Mouse (Mus musculus) heart, embryonic 10.5 days (tissue): ENCODE data around the gene Pkp4. TPM values are rescaled to one million over a fixed set of nuclear protein-coding genes. Genes with fewer than 3 reads are reported as not detected.

Experiments used
- DNase-seq: peaks from one replicate; pipeline ENCODE4 v3.0.0-alpha.2; 2017; ENCODE audit warnings: low spot score
- H3K27ac ChIP-seq: fragments of 300-500 bp; sonication (generic); 2 replicates; pipeline ENCODE4 v1.5.1; 2016; ENCODE audit warnings: mild to moderate bottlenecking
- H3K27me3 ChIP-seq: fragments of 300-500 bp; sonication (generic); 2 replicates; pipeline ENCODE4 v1.6.1; 2016; ENCODE audit warnings: mild to moderate bottlenecking; ENCODE audit not compliant: poor library complexity, insufficient read depth, severe bottlenecking
- H3K36me3 ChIP-seq: fragments of 300-500 bp; sonication (generic); 2 replicates; pipeline ENCODE4 v1.6.1; 2016; ENCODE audit warnings: mild to moderate bottlenecking, moderate library complexity
- H3K4me1 ChIP-seq: fragments of 300-500 bp; sonication (generic); 2 replicates; pipeline ENCODE4 v1.6.1; 2016; ENCODE audit warnings: mild to moderate bottlenecking
- H3K4me3 ChIP-seq: fragments of 300-500 bp; sonication (generic); 2 replicates; pipeline ENCODE4 v1.5.1; 2016; ENCODE audit warnings: mild to moderate bottlenecking, moderate library complexity
- H3K9me3 ChIP-seq: fragments of 300-500 bp; sonication (generic); 2 replicates; pipeline ENCODE4 v1.6.1; 2016; ENCODE audit warnings: mild to moderate bottlenecking, moderate library complexity
- WGBS: fragments of 180-500 bp; shearing (Covaris S2); methylation state at CpG from one replicate; pipeline ENCODE4 v1.1.7; 2016; 5-methylcytosine and 5-hydroxymethylcytosine counted together
- polyA plus RNA-seq: library from polyadenylated mRNA; unstranded; fragments of >200 nt; fragmentation: Nextera tagmentation; extraction: Ambion mirVana; gene quantifications from 2 replicates; pipeline ENCODE4 v1.2.1, GENCODE M21; 2016

Pkp4 gene
- polyA plus RNA-seq, 1 experiment from 2014 or later: 18.5 TPM

DNA sequence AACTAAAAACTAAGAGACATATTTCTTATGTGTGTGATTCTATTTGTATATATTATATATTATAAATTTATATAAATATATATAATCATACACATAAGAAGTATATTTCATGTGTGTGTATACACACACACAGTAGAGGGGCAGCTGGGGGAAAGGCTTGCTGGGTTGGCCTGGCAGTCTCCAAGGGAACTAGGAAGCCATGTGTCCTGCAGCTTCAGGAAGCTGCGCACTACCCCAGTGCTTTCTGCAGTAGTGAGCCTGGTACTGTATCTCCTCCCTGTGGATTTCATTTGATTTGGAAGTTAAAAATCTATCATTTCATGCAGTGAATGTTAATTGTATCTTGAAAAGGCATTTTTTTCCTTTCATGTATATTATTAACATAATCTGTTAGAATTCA, 180.2 kb downstream of the Pkp4 start:
- Histone ChIP-seq H3K27ac (no peak overlapping the region), H3K4me1 (0 out of 2 replicates have a peak, but pooled peaks cover 2% of the 10 kb centered on the region), H3K36me3 (peaks cover 78% of the 10 kb centered on the region), H3K9me3 (no peaks in the 10 kb centered on the region), H3K27me3 (no peaks in the 10 kb centered on the region), H3K4me3 (no peak overlapping the region)
- no peak for DNase-seq
- 97% methylated on average over 1 of the region's 1 CpGs for WGBS

- WGBS: 89% methylated on average over 6 of the region's 6 CpGs
- peaks cover 73% of the 10 kb centered on the region for H3K36me3 ChIP-seq
Measured at GRCm38 (mm10) chr2:59342591-59343210, 182.1 kb downstream of the Pkp4 start.

DNA sequence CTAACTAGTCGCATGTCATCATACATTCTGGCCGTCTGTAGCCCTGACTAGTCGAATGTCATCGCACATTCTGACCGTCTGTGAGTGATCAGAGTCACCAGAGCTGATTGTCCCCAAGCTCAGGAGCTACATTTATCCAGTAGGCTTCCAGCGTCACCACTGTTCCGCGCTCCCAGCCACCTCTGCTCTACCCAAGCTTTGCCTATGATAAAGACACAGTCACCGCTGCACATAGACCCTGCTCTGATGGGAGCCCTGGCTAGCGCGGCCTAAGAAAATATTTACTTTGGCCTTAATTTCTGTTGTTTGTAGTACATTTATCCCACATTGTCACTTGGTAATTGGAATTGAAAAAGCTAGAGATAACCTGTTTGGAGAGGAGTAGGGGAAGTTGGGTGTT, 183.2 kb downstream of the Pkp4 start:
- WGBS: 75% methylated on average over 11 of the region's 11 CpGs
- H3K4me3 ChIP-seq: no peak overlapping the region
- H3K4me1 ChIP-seq: peaks cover 6% of the 10 kb centered on the region
- no peaks in the 10 kb centered on the region for H3K9me3 ChIP-seq
- DNase-seq: no peak
- no peaks in the 10 kb centered on the region for H3K27me3 ChIP-seq
- no peak overlapping the region for H3K27ac ChIP-seq
- H3K36me3 ChIP-seq: peaks cover 74% of the 10 kb centered on the region

More at GRCm38 (mm10) chr2:59342591-59343210, 182.1 kb downstream of the Pkp4 start:
- H3K27me3 ChIP-seq: no peaks in the 10 kb centered on the region
- no peak for DNase-seq
- no peak overlapping the region for H3K4me3 ChIP-seq
- no peak overlapping the region for H3K27ac ChIP-seq
- H3K9me3 ChIP-seq: no peaks in the 10 kb centered on the region
- H3K4me1 ChIP-seq: peaks cover 6% of the 10 kb centered on the region

DNA sequence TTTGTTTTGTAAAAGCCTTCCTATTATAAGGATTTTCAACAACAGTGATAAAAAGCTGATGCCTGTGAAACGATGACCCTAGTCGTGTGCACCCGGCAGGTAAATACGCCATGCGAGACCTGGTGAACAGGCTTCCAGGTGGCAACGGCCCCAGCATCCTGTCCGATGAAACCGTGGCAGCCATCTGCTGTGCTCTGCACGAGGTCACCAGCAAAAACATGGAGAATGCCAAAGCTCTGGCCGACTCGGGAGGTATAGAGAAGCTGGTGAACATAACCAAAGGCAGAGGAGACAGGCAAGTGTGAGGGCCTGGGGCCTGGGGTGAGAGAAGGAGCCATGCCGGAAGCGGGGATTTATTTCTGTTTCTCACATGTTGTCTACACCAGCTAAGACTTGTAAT, 184.0 kb downstream of the Pkp4 start:
- H3K36me3 ChIP-seq: peaks cover 72% of the 10 kb centered on the region
- peaks cover 6% of the 10 kb centered on the region for H3K4me1 ChIP-seq
- H3K9me3 ChIP-seq: no peaks in the 10 kb centered on the region
- H3K27me3 ChIP-seq: no peaks in the 10 kb centered on the region
- H3K27ac ChIP-seq: no peak overlapping the region
- no peak for DNase-seq
- H3K4me3 ChIP-seq: no peak overlapping the region
- 93% methylated on average over 13 of the region's 13 CpGs for WGBS

- Histone ChIP-seq H3K27ac (no peak overlapping the region), H3K4me1 (peaks cover 6% of the 10 kb centered on the region), H3K36me3 (peaks cover 72% of the 10 kb centered on the region), H3K27me3 (no peaks in the 10 kb centered on the region), H3K4me3 (no peak overlapping the region), H3K9me3 (no peaks in the 10 kb centered on the region)
- 89% methylated on average over 11 of the region's 11 CpGs for WGBS
- no peak for DNase-seq
Measured at GRCm38 (mm10) chr2:59345141-59345839, 184.6 kb downstream of the Pkp4 start.

DNA sequence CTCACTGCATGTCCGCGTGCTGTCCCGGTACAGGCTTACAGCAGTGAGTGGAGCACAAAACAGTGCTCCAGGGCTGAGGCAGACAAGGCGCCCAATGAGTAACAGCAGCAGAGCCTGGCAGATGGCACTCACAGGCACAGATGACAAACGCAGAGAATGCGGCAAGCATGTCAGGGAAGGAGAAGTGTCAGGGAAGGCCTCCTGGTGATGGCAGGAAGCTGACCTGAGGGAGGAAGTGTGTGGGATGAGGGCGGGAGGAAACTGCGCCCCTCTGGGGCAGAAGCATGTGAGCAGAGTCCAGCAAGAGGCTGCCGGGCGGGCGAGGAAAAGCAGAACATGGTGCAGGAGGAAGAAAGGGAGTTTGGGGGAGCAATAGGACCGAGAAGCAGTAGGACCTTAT, 185.8 kb downstream of the Pkp4 start:
- H3K4me3 ChIP-seq: no peak overlapping the region
- peaks cover 72% of the 10 kb centered on the region for H3K36me3 ChIP-seq
- 81% methylated on average over 12 of the region's 12 CpGs for WGBS
- H3K4me1 ChIP-seq: peaks cover 6% of the 10 kb centered on the region
- H3K9me3 ChIP-seq: no peaks in the 10 kb centered on the region
- H3K27me3 ChIP-seq: no peaks in the 10 kb centered on the region
- DNase-seq: no peak
- peak overlapping the region; percentile 49; the same call in 1 of the 2 replicates for H3K27ac ChIP-seq

DNA sequence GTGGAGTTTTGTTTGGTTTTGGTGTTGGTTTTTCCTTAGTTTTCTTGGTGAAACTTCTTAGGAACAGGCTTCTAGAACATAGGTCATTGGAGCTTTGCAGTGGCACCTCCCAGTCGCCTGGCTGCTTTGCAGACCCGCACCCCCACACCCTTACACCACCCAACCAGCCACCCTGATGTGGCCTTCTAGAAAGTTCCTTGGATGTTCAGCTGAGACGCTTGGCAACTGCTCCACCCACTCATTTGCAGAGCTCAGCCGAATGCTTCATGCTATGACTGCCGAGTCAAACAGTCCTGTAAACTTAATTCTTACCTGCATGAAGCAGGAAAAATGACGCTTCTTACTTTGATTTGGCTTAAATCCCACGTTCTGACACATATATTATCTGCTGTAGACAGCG, 187.9 kb downstream of the Pkp4 start:
- H3K9me3 ChIP-seq: no peaks in the 10 kb centered on the region
- no peak overlapping the region for H3K4me3 ChIP-seq
- H3K27ac ChIP-seq: no peak overlapping the region
- 89% methylated on average over 8 of the region's 8 CpGs for WGBS
- DNase-seq: peak; percentile 58
- H3K27me3 ChIP-seq: no peaks in the 10 kb centered on the region
- peaks cover 6% of the 10 kb centered on the region for H3K4me1 ChIP-seq
- peaks cover 67% of the 10 kb centered on the region for H3K36me3 ChIP-seq

- no peak overlapping the region for H3K27ac ChIP-seq
- no peaks in the 10 kb centered on the region for H3K9me3 ChIP-seq
- peak; percentile 55 for DNase-seq
- no peaks in the 10 kb centered on the region for H3K27me3 ChIP-seq
- 70% methylated on average over 3 of the region's 3 CpGs for WGBS
- H3K4me3 ChIP-seq: no peak overlapping the region
- H3K4me1 ChIP-seq: peaks cover 6% of the 10 kb centered on the region
- peaks cover 67% of the 10 kb centered on the region for H3K36me3 ChIP-seq
Measured at GRCm38 (mm10) chr2:59350094-59350493, 189.4 kb downstream of the Pkp4 start.

GRCm38 (mm10) chr2:59351303-59352099, 190.9 kb downstream of the Pkp4 start:
- 82% methylated on average over 16 of the region's 16 CpGs for WGBS
- Histone ChIP-seq H3K4me3 (no peak overlapping the region), H3K4me1 (peaks cover 3% of the 10 kb centered on the region), H3K9me3 (no peaks in the 10 kb centered on the region), H3K27me3 (no peaks in the 10 kb centered on the region), H3K27ac (no peak overlapping the region), H3K36me3 (peaks cover 78% of the 10 kb centered on the region)
- DNase-seq: no peak

GRCm38 (mm10) chr2:59353821-59354220, 193.2 kb downstream of the Pkp4 start:
- 74% methylated on average over 3 of the region's 3 CpGs for WGBS
- H3K4me3 ChIP-seq: no peak overlapping the region
- no peak for DNase-seq
- H3K4me1 ChIP-seq: no peaks in the 10 kb centered on the region; the same call in 1 of the 2 replicates
- no peak overlapping the region for H3K27ac ChIP-seq
- H3K9me3 ChIP-seq: no peaks in the 10 kb centered on the region
- H3K27me3 ChIP-seq: no peaks in the 10 kb centered on the region
- H3K36me3 ChIP-seq: peaks cover 55% of the 10 kb centered on the region

GRCm38 (mm10) chr2:59355531-59356289, 195.1 kb downstream of the Pkp4 start:
- H3K27ac ChIP-seq: no peak overlapping the region
- WGBS: 93% methylated on average over 5 of the region's 5 CpGs
- peaks cover 39% of the 10 kb centered on the region for H3K36me3 ChIP-seq
- H3K27me3 ChIP-seq: no peaks in the 10 kb centered on the region
- no peak overlapping the region for H3K4me3 ChIP-seq
- DNase-seq: peak; percentile 66
- H3K9me3 ChIP-seq: no peaks in the 10 kb centered on the region
- H3K4me1 ChIP-seq: no peaks in the 10 kb centered on the region

DNA sequence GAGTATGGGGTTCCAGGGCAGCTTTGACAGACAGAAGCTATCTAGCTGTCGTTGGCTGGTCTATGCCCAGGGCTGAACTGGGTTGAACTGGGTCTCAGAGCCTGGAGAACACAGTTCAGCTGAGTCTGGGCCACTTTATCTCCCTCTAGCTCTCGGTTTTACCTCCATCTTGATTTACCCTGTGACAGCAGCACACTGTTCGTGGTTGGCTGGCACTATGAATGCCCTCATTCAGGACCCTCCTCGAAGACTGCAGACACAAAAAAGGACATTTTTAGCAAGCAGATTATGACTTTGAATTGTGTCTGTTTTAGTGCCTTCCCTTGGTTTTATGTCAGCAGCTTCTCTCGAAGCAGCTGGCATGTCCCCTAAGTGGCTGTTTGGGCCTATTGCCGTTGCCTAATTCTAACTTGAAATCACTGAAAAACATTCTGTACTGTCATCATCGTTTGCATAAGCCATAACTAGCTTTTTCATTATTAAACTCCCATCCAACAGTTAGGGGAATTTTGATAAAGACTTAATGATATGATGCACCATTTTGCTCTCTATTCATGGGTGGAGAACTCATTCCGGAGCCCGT, 199.2 kb downstream of the Pkp4 start:
- no peak overlapping the region for H3K27ac ChIP-seq
- WGBS: 78% methylated on average over 9 of the region's 9 CpGs
- DNase-seq: no peak

More for the DNA sequence above, 199.2 kb downstream of the Pkp4 start:
- peaks cover 15% of the 10 kb centered on the region; the same call in 1 of the 2 replicates for H3K36me3 ChIP-seq
- H3K27me3 ChIP-seq: no peaks in the 10 kb centered on the region
- peaks cover 18% of the 10 kb centered on the region for H3K4me1 ChIP-seq
- no peaks in the 10 kb centered on the region for H3K9me3 ChIP-seq
- H3K4me3 ChIP-seq: no peak overlapping the region
